Mouse (Mus musculus) midbrain, embryonic 14.5 days (tissue): ENCODE results near the gene Pex11a. TPM values are rescaled to one million over a fixed set of nuclear protein-coding genes. Genes with fewer than 3 reads are reported as not detected.

Experiments used
- ATAC-seq: fragments of 200-750 bp; cut with Nextera tagmentation; 2 replicates; pipeline ENCODE4 v1.8.0; 2017; ENCODE audit warnings: moderate number of reproducible peaks, moderate library complexity; ENCODE audit not compliant: low FRiP score, low TSS enrichment
- DNase-seq: peaks from one replicate; pipeline ENCODE4 v3.0.0-alpha.2; 2015
- H3K27ac ChIP-seq: fragments of 300-500 bp; sonication (generic); replicated peaks from 2 replicates; pipeline ENCODE4 v1.5.1; 2014; ENCODE audit warnings: mild to moderate bottlenecking, low read depth, low read length, moderate library complexity
- H3K27me3 ChIP-seq: fragments of 300-500 bp; sonication (generic); 2 replicates; pipeline ENCODE4 v1.6.1; 2014; ENCODE audit warnings: low read length, control low read depth, mixed read lengths; ENCODE audit not compliant: control insufficient read depth, insufficient read depth
- H3K36me3 ChIP-seq: fragments of 300-500 bp; sonication (generic); 2 replicates; pipeline ENCODE4 v1.6.1; 2014; ENCODE audit warnings: low read length, control low read depth; ENCODE audit not compliant: control insufficient read depth, insufficient read depth
- H3K4me1 ChIP-seq: fragments of 300-500 bp; sonication (generic); 2 replicates; pipeline ENCODE4 v1.6.1; 2014; ENCODE audit warnings: mild to moderate bottlenecking, antibody characterized with exemption, low read length, control low read depth; ENCODE audit not compliant: control insufficient read depth, insufficient read depth
- H3K4me2 ChIP-seq: fragments of 300-500 bp; sonication (generic); 2 replicates; pipeline ENCODE4 v1.6.1; 2014; ENCODE audit warnings: mild to moderate bottlenecking, low read length, moderate library complexity
- H3K4me3 ChIP-seq: fragments of 300-500 bp; sonication (generic); replicated peaks from 2 replicates; pipeline ENCODE4 v1.5.1; 2014; ENCODE audit warnings: low read depth, low read length
- H3K9ac ChIP-seq: fragments of 300-500 bp; sonication (generic); replicated peaks from 2 replicates; pipeline ENCODE4 v1.6.1; 2014; ENCODE audit warnings: mild to moderate bottlenecking, low read length, moderate library complexity
- H3K9me3 ChIP-seq: fragments of 300-500 bp; sonication (generic); 2 replicates; pipeline ENCODE4 v1.6.1; 2016; ENCODE audit warnings: low read length, control low read depth, mixed read lengths; ENCODE audit not compliant: control insufficient read depth
- WGBS: fragments of 180-500 bp; shearing (Covaris S2); extraction: QIAGEN DNeasy Blood & Tissue Kit; methylation state at CpG from one replicate; pipeline ENCODE4 v1.1.7; 2014; 5-methylcytosine and 5-hydroxymethylcytosine counted together
- polyA plus RNA-seq: library from polyadenylated mRNA; unstranded; fragments of >200 nt; fragmentation: Nextera tagmentation; extraction: Ambion mirVana; gene quantifications from 2 replicates; pipeline ENCODE4 v1.2.1, GENCODE M21; 2014

The Pex11a gene
- polyA plus RNA-seq, 1 experiment from 2014 or later: 10.1 TPM

GRCm38 (mm10) chr7:79769664-79770063 is 26.7 kb upstream of the Pex11a start:
- no peaks in the 10 kb centered on the region for H3K27me3 ChIP-seq
- no peak overlapping the region for H3K27ac ChIP-seq
- 86% methylated on average over 3 of the region's 3 CpGs for WGBS
- DNase-seq (no peak), ATAC-seq (no peak)
- no peak overlapping the region for H3K9ac ChIP-seq
- H3K4me2 ChIP-seq: no peak overlapping the region
- H3K36me3 ChIP-seq: no peaks in the 10 kb centered on the region
- no peaks in the 10 kb centered on the region for H3K4me1 ChIP-seq
- H3K9me3 ChIP-seq: no peaks in the 10 kb centered on the region
- no peak overlapping the region for H3K4me3 ChIP-seq

DNA sequence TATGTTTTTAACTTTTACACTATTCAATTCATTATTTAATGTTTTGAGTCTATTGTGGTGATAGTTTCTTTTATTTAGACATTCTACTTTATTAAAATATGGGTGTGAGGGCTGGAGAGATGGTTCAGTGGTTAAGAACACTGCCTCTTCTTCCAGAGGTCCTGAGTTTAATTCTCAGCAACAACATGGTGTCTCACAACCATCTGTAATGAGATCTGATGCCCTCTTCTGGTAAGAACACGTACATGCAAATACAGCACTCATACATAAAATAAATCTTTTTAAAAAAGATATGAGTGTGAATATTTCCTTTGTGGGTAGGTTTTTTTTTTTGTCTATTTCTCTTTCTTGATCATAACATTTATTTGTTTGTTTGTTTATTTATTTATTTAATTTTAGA is 23.1 kb upstream of the Pex11a start:
- no peak for ATAC-seq
- Histone ChIP-seq H3K4me2 (no peak overlapping the region), H3K4me3 (no peak overlapping the region), H3K27me3 (no peaks in the 10 kb centered on the region), H3K36me3 (no peaks in the 10 kb centered on the region), H3K27ac (no peak overlapping the region), H3K9me3 (no peaks in the 10 kb centered on the region), H3K9ac (no peak overlapping the region), H3K4me1 (no peaks in the 10 kb centered on the region)
- DNase-seq: no peak
- WGBS: 39% methylated on average over 1 of the region's 1 CpGs

DNA sequence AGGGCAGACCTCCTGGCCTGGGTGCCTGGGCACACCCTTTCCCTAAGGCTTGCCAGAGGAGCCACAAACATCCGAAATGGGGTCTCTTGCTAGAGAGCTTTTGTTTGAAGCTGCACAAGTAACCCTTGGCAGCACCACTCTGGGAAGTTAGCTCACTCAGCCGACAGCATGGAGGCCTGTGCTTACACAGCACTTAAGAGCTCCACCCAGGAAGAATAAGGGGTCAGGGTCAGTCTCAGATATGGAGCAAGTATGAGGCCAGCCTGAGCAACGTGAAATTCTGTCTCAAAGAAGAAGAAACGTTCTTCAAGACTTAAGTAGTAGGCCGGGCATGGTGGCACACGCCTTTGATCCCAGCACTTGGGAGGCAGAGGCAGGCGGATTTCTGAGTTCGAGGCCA is 19.2 kb upstream of the Pex11a start:
- WGBS: 82% methylated on average over 8 of the region's 8 CpGs
- ATAC-seq (no peak), DNase-seq (no peak)
- Histone ChIP-seq H3K36me3 (no peaks in the 10 kb centered on the region), H3K9me3 (no peaks in the 10 kb centered on the region), H3K9ac (no peak overlapping the region), H3K27me3 (no peaks in the 10 kb centered on the region), H3K4me3 (no peak overlapping the region), H3K4me1 (no peaks in the 10 kb centered on the region), H3K4me2 (no peak overlapping the region), H3K27ac (no peak overlapping the region)

- Histone ChIP-seq H3K36me3 (no peaks in the 10 kb centered on the region), H3K9me3 (no peaks in the 10 kb centered on the region), H3K9ac (no peak overlapping the region), H3K4me1 (no peaks in the 10 kb centered on the region), H3K4me2 (no peak overlapping the region), H3K27ac (no peak overlapping the region), H3K4me3 (no peak overlapping the region), H3K27me3 (no peaks in the 10 kb centered on the region)
- WGBS: 84% methylated on average over 5 of the region's 5 CpGs
- ATAC-seq (no peak), DNase-seq (no peak)
Measured at GRCm38 (mm10) chr7:79761124-79761876, 18.4 kb upstream of the Pex11a start.

GRCm38 (mm10) chr7:79759766-79760165 is 16.8 kb upstream of the Pex11a start:
- Histone ChIP-seq H3K9ac (no peak overlapping the region), H3K4me2 (no peak overlapping the region), H3K9me3 (no peaks in the 10 kb centered on the region), H3K27ac (no peak overlapping the region), H3K4me1 (no peaks in the 10 kb centered on the region), H3K27me3 (no peaks in the 10 kb centered on the region), H3K36me3 (no peaks in the 10 kb centered on the region), H3K4me3 (no peak overlapping the region)
- DNase-seq: no peak
- ATAC-seq: no peak

DNA sequence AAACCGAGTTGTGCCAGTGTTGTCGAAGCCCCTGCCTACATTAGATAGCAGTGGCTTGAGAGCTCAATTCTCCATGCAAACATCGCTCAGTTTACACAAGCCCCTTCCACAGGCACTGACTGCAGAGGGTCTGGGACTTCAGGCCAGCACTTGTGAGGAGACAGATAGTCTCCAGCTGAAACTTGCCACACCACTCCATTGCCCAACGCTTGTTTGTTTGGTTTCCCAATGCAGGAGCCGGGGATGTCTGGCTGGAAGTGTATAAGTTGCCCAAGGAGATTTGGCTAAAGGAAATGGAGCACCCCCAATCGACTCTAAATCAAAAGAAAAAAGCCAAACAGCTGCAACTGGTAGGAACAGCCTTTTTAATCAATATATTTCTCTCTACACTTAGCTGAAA is 15.2 kb upstream of the Pex11a start:
- WGBS: 82% methylated on average over 6 of the region's 6 CpGs
- Histone ChIP-seq H3K27me3 (no peaks in the 10 kb centered on the region), H3K36me3 (no peaks in the 10 kb centered on the region), H3K4me3 (no peak overlapping the region), H3K9me3 (no peaks in the 10 kb centered on the region), H3K4me2 (no peak overlapping the region), H3K4me1 (no peaks in the 10 kb centered on the region), H3K9ac (no peak overlapping the region), H3K27ac (no peak overlapping the region)
- ATAC-seq: no peak
- DNase-seq: no peak

DNA sequence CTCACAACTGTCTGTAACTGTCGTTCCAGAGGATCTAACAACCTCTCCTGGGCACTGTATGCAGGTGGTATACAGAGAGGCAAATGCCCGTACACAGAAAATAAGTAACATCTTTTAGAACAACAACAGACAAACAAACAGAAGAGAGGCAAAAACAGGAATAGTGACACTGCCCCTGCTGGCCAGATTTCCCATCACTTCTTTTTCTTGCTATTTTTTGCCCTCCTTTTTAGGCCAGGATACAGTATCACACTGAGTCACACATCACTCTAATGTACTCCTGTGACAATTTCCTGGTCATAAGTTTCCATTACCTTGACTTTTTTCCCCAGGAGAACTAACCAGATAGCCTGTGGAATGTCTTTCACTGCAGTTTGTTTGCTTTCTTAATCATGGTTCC is 13.4 kb upstream of the Pex11a start:
- ATAC-seq: no peak
- H3K4me1 ChIP-seq: no peaks in the 10 kb centered on the region
- H3K4me2 ChIP-seq: no peak overlapping the region
- H3K9me3 ChIP-seq: no peaks in the 10 kb centered on the region
- no peak overlapping the region for H3K4me3 ChIP-seq
- no peak for DNase-seq
- H3K36me3 ChIP-seq: no peaks in the 10 kb centered on the region
- 54% methylated on average over 2 of the region's 2 CpGs for WGBS
- H3K27ac ChIP-seq: no peak overlapping the region
- no peak overlapping the region for H3K9ac ChIP-seq
- H3K27me3 ChIP-seq: no peaks in the 10 kb centered on the region

DNA sequence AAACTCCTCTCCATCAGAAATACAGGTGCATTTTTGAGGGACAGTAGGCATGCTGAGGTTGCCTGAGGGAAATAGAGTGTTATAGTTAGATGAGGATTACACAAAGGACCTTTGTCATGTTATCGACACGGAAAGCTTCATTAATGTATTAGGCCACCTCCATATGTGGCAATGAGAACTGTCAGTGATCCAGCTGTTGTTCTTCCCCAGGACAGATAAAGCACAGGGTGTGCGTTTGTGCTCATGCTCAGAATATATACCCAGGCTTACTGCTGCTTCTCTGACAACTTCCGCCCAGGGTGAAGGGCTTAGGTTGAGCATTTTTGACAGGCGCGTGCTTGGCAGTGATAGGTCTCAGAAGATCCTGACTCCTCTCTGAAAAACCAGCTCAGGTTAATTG is 6.6 kb upstream of the Pex11a start:
- H3K9me3 ChIP-seq: no peaks in the 10 kb centered on the region
- no peak overlapping the region for H3K4me3 ChIP-seq
- ATAC-seq: no peak
- 87% methylated on average over 6 of the region's 6 CpGs for WGBS
- H3K4me1 ChIP-seq: no peaks in the 10 kb centered on the region
- no peaks in the 10 kb centered on the region for H3K27me3 ChIP-seq
- no peak overlapping the region for H3K4me2 ChIP-seq
- no peak overlapping the region for H3K9ac ChIP-seq
- no peak for DNase-seq
- H3K36me3 ChIP-seq: no peaks in the 10 kb centered on the region
- no peak overlapping the region for H3K27ac ChIP-seq

GRCm38 (mm10) chr7:79747659-79748058 is 4.7 kb upstream of the Pex11a start:
- Histone ChIP-seq H3K4me2 (no peak overlapping the region), H3K36me3 (no peaks in the 10 kb centered on the region), H3K9me3 (no peaks in the 10 kb centered on the region), H3K27me3 (no peaks in the 10 kb centered on the region), H3K27ac (no peak overlapping the region), H3K9ac (no peak overlapping the region), H3K4me1 (peaks cover 3% of the 10 kb centered on the region), H3K4me3 (no peak overlapping the region)
- WGBS: 80% methylated on average over 6 of the region's 6 CpGs
- ATAC-seq: no peak
- DNase-seq: no peak
